Mouse (Mus musculus) activated CD4-positive, CD25-positive, alpha-beta regulatory T cell, adult 4 months (primary cell): ENCODE results near the gene Slc25a23. TPM values are rescaled to one million over a fixed set of nuclear protein-coding genes. Genes with fewer than 3 reads are reported as not detected.

ENCODE experiments used
- ATAC-seq: one replicate; pipeline ENCODE4 v1.8.0; 2017
- polyA plus RNA-seq, 2 experiments: library from polyadenylated mRNA; unstranded; fragments of 100-300 nt; shearing (Covaris generic); gene quantifications; one replicate each; pipeline ENCODE4 v1.2.1; 2017

The Slc25a23 gene
- polyA plus RNA-seq = 1 to 10 TPM; 1.5 to 3.2 TPM

DNA sequence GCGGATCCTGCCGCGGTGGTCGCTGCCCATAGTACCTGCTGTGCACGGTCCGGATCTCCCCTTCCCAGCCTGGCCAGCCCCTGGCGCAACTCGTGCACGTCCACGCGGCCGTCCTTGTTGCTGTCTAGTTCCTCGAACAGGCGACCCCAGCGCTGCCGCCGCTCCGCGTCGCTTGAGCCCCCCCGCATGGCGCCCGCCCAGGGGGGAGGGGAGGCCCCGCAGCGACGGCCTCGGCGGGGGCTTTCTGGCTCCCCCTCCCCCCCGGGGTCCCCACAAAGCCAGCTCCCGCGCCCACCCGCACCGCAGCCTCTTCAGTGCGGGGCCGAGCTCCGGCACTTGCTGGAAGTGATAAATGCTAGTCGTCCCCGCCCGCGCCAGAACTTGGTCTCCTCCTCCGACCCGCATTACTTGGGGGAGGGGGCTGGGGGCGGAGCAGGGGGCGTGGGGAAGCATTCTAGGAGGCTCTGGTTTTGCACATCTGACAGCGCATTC, at the start of gene Slc25a23:
Gene Slc25a23, minus strand, starts transcription at position 378 of the 492 bp plus-strand sequence.
- ATAC-seq = no peak

DNA sequence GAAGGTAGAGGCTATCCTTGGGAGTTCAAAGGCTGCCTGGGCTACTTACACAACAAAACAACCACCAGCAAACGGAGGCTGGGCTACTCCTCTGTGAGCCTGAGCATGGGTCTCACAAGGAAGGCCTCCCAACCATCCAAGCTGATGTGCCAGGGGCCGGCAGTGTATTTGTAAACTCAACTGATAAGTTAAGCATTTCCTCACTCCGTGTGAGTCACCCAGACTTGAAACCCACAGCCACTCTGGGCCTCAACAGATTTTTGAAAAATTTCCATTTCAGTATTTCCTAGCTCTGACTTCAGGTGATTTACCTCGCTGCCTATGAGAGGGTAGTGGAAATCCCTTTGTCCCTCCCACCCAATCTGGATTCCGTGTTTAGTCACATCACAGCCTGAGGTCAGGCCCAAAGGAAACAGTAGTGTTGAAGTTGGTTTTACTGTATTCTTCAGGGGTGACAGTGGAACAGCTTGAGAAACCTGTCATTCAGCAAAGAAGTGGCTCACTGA, 49.1 kb upstream of the Slc25a23 start:
- ATAC-seq = peak; percentile 74

DNA sequence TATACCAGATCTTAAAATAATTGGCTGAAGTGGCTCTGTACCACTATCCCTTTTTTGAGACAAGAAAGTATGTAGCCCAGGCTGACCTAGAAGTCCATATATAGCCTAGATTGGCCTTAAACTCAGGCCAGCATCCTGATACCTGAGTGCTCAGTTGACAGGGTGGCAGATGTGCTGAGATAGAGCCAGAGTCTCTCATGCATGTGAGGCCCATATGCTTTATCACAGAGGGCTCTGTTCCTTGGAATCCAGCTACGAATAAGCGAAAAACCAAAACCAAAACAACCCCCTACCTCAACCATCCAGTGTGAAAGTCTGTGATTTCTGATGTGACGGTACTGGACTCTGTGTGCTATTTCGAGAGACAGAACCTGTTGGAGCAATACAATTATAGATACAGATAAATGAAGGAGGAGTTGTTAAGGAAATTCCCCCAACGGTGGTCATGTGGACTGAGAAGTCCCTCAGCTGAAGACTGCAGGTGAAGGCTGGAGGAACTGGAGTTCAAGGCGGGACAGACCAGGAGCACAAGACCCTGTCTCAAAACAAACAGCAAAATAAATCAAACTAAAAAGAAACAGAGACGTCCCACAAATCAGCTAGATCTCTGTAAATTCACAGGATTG, 48.5 kb upstream of the Slc25a23 start:
- no peak for ATAC-seq

DNA sequence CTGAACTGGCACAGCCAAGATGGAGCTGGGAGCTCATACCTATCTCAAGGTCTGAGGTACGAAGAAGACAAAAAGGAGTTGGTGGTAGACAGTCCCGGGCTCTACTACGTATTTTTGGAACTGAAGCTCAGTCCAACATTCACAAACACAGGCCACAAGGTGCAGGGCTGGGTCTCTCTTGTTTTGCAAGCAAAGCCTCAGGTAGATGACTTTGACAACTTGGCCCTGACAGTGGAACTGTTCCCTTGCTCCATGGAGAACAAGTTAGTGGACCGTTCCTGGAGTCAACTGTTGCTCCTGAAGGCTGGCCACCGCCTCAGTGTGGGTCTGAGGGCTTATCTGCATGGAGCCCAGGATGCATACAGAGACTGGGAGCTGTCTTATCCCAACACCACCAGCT, 47.4 kb upstream of the Slc25a23 start:
- ATAC-seq = no peak

DNA sequence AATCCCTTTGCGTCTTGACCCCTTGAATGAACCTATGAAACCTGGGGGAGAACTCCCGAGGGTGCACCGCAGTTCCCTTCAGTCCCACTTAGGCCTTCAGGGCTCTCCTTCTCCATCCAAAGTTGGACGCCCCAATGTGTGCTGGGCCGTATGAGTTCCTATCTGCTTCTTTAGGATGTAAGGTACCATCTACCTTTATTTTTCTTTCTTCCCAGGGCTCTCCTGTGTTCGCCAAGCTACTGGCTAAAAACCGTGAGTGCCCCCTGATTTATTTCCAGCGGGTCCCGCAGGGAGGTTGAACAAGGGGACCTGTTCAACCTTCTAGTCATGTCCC, 46.3 kb upstream of the Slc25a23 start:
- no peak for ATAC-seq

DNA sequence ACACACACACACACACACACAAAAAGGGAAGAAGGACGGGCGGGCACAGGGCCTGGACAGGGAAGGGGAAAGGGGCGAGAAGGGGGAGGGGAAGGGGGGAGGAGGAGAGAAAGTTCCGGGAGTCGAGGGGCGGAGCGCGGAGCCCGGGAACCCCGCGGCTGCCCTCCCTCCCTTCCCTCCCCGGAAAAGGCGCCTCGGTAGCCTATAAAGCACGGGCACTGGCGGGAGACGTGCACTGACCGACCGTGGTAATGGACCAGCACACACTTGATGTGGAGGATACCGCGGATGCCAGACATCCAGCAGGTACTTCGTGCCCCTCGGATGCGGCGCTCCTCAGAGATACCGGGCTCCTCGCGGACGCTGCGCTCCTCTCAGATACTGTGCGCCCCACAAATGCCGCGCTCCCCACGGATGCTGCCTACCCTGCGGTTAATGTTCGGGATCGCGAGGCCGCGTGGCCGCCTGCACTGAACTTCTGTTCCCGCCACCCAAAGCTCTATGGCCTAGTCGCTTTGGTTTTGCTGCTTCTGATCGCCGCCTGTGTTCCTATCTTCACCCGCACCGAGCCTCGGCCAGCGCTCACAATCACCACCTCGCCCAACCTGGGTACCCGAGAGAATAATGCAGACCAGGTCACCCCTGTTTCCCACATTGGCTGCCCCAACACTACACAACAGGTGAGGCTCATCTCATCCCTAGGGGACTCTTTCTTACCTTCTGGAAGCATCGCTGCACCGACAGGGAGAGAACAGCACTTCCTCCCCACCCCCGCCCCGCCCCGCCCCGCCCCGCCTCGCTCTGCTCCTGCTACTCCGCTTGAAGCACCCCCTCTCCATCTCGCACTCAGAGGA, 45.7 kb upstream of the Slc25a23 start, which contains the start of gene Tnfsf9:
Gene Tnfsf9, plus strand, starts transcription at position 145 of the 854 bp plus-strand sequence.
- peak; percentile 37 for ATAC-seq

DNA sequence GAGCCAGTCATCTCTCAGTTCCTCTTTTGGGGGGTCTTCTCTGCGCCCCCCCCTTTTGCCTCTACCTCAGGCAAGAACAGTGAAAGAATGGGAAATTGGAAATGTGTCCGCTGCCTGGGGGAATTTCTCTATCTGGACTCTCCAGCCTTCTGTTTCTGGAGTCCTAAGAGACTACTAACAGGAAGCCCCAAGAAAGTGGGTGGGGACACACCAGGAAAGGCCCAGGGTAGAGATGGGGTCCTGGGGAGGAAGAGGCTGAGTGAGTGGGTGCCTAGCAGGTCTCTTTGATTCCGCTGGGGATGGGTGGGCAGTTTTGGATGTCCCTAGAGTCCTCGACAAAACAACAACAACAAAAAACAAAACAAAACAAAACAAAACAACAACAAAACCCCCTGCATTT, 44.8 kb upstream of the Slc25a23 start:
- ATAC-seq = no peak

DNA sequence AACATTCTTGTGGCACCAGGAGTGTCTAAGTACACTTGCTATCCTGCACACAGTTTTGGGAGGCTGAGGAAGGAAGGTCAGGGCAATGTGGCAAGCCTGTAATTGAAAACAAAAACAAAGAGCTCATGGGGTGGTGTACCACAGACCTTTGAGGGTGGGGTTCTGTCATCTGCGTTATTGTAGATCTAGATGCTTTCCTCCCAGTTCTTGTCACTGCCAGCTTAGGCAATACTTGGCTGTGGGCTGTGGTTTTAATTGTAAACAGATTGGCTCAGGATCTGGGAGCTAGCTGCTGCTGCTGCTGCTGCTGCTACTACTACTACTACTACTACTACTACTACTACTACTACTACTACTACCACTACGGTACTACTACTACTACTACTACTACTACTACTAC, 42.6 kb upstream of the Slc25a23 start:
- ATAC-seq = no peak

DNA sequence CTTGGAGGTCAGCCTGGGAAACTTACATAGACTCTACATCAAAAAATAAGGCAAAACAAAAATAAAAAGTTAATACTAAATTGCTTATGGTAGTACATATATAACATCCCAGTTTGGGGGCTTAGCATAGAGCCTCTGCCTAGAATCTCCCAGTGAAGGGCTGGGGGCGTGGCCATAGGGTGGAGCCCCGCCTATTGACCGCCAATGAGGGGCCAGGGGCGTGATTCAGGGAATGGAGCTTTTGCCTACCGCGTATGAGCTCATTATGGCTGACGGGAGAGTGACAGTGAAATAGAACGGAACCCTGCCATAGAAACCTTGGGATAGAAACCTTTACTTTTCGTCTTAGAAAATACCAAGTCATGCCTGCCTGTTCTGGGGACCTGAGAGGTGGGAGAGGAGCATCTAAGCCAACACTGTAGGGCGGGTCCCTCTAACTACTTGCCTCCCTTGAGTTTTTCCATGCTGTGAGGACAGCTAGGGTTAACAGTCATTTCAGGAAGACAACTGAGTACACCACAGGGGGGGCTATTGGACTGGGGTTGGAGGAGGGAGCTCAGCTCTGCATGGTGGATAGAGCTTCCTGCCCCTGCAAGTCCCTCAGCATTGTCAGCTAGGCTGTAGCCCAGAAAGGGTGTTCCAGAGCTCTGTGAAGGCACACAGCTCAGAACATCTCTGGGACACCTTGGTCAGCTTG, 40.1 kb upstream of the Slc25a23 start:
- ATAC-seq = no peak

DNA sequence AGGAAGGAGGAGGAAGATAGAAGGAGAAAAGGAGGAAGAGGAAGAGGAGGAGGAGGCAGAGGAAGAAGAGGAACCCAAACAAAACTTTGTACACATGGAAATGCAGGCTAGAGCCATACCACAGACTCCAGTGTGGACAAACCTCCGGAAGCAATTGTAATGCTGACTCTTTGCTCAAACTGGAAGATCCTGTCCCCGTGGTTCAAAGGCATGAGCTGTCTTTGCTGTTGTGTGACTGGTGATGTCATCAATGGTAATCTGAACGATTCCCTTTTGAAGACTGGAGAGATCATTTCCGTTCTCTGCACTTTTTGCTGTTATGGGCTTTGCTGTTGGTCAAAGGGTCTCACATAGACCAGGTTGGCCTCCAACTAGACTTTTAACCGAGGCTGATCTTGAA, 38.7 kb upstream of the Slc25a23 start:
- ATAC-seq = no peak

DNA sequence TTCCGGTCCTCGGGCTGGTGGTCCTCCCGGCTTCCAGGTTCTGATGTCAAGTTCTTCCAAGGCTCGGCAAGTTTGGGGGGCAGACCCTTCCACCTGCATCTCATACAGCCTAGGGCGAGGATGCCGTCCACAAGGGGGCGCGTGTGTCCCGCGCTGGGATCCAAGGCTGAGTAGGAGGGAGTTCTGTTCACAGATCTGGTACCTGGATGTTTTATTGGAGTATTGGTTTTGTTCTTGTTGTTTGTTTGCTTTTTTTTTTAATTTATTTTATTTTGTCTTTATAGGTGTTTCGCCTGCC, 36.9 kb upstream of the Slc25a23 start:
- ATAC-seq = peak; percentile 82

DNA sequence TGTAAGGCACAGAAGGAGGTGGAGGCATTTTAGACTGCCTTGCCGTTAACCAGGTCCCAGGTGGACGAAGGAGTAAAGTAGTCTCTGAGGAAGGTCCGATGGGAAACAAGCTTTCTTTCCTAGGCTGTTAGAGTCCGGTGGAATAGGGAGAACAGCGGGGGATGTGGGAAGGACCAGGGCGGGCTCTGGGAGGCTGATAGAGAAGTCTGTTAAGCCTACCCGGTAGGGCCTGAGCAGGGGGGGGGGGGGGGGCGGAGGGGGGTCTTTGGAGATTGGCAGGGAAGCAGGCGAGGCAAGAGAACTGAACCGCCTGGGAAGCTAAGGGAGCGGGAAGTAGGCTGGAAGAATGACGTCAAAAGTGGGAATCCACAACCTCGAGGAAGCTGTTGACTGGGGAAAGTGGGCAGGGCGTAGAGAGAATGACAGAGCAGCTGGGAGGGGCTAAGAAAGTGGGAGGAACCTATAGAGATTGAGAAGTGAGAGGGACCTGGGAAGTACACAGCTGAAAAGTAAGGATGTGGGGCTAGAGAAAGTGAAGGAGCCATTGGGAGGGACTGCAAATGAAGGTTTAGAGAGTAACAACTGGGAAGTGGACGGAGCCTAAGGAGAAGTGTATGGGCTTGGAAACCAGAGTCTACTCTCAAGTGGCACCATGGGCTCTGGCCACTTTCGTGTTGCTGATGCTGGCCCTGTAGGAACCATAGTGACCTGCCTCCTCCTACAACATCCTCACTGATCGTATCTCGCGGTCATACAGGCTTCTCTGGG, 36.4 kb upstream of the Slc25a23 start:
- peak; percentile 34 for ATAC-seq

DNA sequence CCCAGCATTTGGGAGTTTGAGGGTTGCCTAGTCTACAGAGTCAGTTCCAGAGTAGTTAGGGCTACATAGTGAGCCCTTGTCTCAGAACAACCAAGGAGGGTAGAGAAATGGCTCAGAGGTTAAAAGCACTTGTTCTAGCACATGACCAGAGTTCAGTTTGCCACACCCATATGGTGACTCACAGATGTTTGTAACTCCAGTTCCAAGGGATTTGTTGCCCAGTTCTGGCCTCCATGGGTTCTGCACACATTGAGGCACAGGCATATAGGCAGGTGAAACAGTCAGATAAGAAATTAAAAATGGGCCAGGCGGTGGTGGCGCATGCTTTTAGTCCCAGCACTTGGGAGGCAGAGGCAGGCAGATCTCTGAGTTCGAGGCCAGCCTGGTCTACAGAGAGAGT, 34.6 kb upstream of the Slc25a23 start:
- ATAC-seq = no peak

DNA sequence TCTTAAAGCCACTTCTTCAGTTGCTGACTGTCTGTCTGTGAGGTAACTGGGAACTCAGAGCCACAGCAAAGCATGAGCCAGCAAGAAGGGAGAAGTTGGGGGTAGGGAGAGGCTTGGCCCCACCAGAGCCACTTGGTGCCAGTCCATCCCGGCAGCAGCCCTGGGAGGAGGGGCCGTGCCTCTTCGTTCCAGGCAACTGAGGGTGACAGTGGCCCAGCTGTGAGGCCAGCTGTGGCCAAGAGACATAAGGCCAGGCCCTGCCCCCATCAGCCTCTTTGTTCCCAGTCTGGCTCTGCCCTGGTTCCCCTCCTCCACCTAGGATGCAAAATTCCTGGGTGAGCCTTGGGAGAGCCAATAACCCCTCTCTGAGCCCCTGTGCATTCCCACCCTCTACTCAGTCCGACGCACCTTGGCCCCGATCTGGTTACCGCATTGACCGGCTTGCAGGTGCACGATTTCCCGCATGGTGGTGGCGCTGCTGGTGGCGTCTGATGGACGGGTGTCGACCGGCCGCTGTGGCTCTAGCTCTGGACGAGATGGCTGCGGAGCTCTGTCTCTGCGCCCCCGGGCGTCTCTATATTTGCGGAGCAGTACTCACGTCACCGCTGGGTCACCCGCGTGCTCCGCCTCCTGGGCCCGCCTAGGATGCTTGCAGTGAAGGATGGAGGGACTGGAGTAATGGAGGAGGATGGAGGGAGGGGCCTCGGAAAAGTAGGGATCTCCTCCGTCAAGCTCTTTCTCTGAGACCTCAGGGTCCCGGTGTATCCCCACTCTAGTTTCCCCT, 27.6 kb upstream of the Slc25a23 start, which contains the start of gene Tubb4a:
Gene Tubb4a, minus strand, starts transcription at position 734 of the 784 bp plus-strand sequence.
- no peak for ATAC-seq

DNA sequence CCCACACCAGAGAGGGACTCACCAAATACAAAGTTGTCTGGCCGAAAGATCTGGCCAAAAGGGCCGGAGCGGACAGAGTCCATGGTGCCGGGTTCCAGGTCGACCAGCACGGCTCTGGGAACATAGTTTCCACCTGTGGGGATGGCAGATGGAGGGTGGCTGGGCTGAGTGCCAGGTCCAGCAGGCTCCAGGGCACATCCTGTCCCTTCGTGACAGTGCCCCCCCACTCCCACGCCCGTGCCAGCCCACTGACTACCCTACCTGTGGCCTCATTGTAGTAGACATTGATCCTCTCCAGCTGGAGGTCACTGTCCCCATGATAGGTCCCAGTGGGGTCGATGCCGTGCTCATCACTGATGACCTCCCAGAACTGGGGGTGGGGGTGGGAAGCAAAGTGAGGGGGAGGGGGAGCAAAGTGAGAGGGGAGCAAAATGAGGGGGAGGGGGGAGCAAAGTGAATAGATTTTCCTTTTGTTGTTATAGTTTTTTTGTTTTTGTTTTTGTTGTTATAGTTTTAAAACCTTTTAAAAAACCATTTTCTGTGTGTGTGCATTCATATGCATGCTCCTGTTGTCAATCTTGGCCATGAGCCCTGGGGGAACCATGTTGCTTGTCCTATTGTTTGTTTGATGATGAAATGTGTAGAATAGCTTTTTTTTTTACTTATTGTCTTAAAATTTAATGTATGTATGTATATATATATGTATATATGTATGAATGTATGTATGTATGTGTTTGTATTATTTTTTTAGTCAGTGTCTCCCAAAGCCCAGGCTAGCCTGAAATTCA, 26.5 kb upstream of the Slc25a23 start:
- no peak for ATAC-seq

DNA sequence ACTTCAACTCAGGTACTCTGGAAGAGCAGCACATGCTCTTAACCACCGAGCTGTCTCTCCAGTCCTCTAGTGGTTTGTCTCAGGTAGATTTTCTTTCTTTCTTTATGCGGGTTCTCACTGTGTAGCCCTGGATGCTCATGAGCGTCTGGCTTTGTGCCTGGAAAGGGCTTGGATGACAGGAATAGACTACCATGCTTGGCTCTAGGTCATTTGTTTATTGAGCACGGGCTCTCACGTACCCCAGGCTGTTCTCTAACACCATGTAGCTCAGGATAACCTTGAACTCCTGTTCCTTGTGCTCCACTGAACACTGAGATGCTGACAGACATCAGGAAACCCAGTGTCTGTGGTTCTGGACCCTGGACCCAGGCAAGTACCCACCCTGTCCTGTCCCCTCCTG, 22.8 kb upstream of the Slc25a23 start:
- ATAC-seq = no peak

DNA sequence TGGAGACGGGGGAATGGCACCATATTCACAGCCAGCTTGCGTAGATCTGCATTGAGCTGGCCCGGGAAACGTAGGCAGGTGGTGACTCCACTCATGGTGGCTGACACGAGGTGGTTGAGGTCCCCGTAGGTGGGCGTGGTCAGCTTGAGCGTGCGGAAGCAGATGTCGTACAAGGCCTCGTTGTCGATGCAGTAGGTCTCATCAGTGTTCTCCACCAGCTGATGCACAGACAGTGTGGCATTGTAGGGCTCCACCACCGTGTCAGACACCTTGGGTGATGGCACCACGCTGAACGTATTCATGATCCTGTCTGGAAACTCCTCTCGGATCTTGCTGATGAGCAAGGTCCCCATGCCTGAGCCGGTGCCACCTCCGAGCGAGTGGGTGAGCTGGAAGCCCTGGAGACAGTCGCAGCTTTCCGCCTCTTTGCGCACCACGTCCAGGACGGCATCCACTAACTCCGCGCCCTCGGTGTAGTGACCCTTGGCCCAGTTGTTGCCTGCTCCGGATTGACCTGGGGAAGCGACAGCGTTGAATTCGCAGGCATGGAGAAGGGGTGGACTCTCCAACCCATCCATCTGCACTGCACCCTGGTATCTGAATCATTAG, 21.7 kb upstream of the Slc25a23 start:
- no peak for ATAC-seq

DNA sequence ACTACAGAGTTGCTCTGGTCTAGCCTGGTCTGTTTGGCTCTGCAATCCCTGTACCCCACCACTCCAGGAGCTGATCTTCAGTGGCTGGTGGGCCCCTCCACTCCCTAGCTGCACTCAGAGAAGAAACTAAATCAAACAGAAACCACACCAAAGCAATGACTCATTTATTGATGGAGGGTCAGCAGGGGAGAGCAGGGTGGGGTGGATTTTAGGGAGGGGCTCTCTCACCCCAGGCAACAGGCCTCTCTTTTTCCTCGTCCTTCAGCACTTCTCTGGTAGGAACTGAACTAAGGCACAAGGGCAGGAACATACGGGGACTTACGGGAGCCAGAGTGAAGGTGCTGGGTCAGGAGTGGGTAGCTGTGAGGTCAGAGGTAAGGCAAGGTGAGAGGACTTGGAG, 20.3 kb upstream of the Slc25a23 start:
- no peak for ATAC-seq

DNA sequence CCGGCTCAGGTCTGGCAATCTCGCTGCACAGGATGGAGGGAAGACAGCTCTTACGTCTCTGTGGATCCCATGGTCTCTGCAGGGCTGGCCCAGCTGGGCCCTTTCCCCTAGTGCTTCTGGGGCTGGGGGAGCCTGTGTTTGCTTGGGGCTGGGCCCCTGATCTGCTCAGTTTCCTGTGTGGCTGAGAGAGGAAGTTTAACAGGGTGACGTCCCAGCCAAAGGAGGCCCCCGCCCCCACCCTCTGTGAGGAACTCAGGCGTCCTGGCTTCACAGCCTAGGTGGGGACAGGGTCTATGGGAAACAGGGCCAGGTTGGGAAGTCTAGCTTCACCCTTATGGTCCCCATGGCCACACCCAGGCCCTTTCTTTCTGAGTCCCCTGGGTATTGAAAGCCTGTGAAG, 18.7 kb upstream of the Slc25a23 start, which contains the start of gene Dennd1c:
Gene Dennd1c, minus strand, starts transcription at position 179 of the 400 bp plus-strand sequence.
- peak; percentile 97 for ATAC-seq

DNA sequence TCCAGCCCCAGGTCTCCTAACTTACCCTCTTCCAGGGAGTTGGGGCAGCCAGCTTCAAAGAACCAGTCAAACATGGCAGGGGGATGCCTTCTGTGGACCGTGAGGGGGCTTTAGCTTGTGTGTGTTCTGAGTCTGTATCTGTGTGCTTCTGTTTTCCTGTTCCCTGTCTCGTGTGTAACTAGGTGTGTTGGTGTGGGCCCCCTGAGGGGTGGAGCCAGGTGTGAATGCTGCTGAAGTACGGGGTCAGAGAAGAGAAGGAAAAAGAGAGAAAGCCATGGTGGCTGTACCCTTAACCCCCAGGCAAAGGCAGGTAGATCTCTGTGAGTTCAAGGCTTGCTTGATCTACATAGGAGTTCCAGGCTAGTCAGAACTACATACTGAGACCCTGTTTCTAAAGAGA, 17.3 kb upstream of the Slc25a23 start:
- ATAC-seq = no peak
